Mouse (Mus musculus): Measurements from ENCODE around the gene Rad23a. TPM values are rescaled to one million over a fixed set of nuclear protein-coding genes. Genes with fewer than 3 reads are reported as not detected.

The Rad23a gene
- polyA plus RNA-seq, 1 experiment from 2014 or later = 88.1 TPM

Small RNAs within 50 kb of the gene (microRNA-seq; reads per million reads assigned to microRNA genes)
- gene Mir7069 = 3.3 reads per million, percentile 18 among the genes with 10 or more reads in this experiment

Other genes with a start within 250 kb of the Rad23a start
- gene Ier2, start 177.8 kb downstream of the Rad23a start, polyA plus RNA-seq (2014; fragmentation: Nextera tagmentation; extraction: Ambion mirVana) = 26.5 and 29.3 TPM in 2 replicates
- gene Trmt1, start 154.4 kb downstream of the Rad23a start, polyA plus RNA-seq (2014; fragmentation: Nextera tagmentation; extraction: Ambion mirVana) = 47.8 and 52.3 TPM in 2 replicates
- 17.0 and 17.6 TPM in 2 replicates for gene Nacc1, start 152.8 kb downstream of the Rad23a start, polyA plus RNA-seq (2014; fragmentation: Nextera tagmentation; extraction: Ambion mirVana)
- 2.9 and 3.8 TPM in 2 replicates for gene Lyl1, start 139.2 kb downstream of the Rad23a start, polyA plus RNA-seq (2014; fragmentation: Nextera tagmentation; extraction: Ambion mirVana)
- gene G430095P16Rik, start 117.7 kb downstream of the Rad23a start, polyA plus RNA-seq (2014; fragmentation: Nextera tagmentation; extraction: Ambion mirVana) = 1.5 and 1.7 TPM in 2 replicates
- gene Nfix, start 40.3 kb downstream of the Rad23a start, polyA plus RNA-seq (2014; fragmentation: Nextera tagmentation; extraction: Ambion mirVana) = 237 and 318 TPM in 2 replicates
- gene Dand5, start 17.8 kb downstream of the Rad23a start, polyA plus RNA-seq (2014; fragmentation: Nextera tagmentation; extraction: Ambion mirVana) = 8.6 and 9.4 TPM in 2 replicates
- gene Gadd45gip1, start 9.1 kb downstream of the Rad23a start, polyA plus RNA-seq (2014; fragmentation: Nextera tagmentation; extraction: Ambion mirVana) = 35.2 and 41.3 TPM in 2 replicates
- 514 and 606 TPM in 2 replicates for gene Calr, start 6.3 kb upstream of the Rad23a start, polyA plus RNA-seq (2014; fragmentation: Nextera tagmentation; extraction: Ambion mirVana)
- 92.3 and 102 TPM in 2 replicates for gene Farsa, start 16.3 kb upstream of the Rad23a start, polyA plus RNA-seq (2014; fragmentation: Nextera tagmentation; extraction: Ambion mirVana)
- 58.0 and 71.5 TPM in 2 replicates for gene Syce2, start 31.4 kb upstream of the Rad23a start, polyA plus RNA-seq (2014; fragmentation: Nextera tagmentation; extraction: Ambion mirVana)
- gene Gcdh, start 53.3 kb upstream of the Rad23a start, polyA plus RNA-seq (2014; fragmentation: Nextera tagmentation; extraction: Ambion mirVana) = 27.1 and 30.0 TPM in 2 replicates
- 0.74 and 0.99 TPM in 2 replicates for gene Klf1, start 61.3 kb upstream of the Rad23a start, polyA plus RNA-seq (2014; fragmentation: Nextera tagmentation; extraction: Ambion mirVana)
- 4.8 and 5.5 TPM in 2 replicates for gene Dnase2a, start 67.9 kb upstream of the Rad23a start, polyA plus RNA-seq (2014; fragmentation: Nextera tagmentation; extraction: Ambion mirVana)
- gene Mast1, start 96.7 kb upstream of the Rad23a start, polyA plus RNA-seq (2014; fragmentation: Nextera tagmentation; extraction: Ambion mirVana) = 24.5 and 40.2 TPM in 2 replicates
- gene Rtbdn, start 106.3 kb upstream of the Rad23a start, polyA plus RNA-seq (2014; fragmentation: Nextera tagmentation; extraction: Ambion mirVana) = 0.47 and 0.73 TPM in 2 replicates
- not detected in 2 replicates for gene Gm49661, start 128.8 kb upstream of the Rad23a start, polyA plus RNA-seq (2014; fragmentation: Nextera tagmentation; extraction: Ambion mirVana)
- 1,735 and 2,101 TPM in 2 replicates for gene Prdx2, start 128.9 kb upstream of the Rad23a start, polyA plus RNA-seq (2014; fragmentation: Nextera tagmentation; extraction: Ambion mirVana)
- gene Rnaseh2a, start 129.1 kb upstream of the Rad23a start, polyA plus RNA-seq (2014; fragmentation: Nextera tagmentation; extraction: Ambion mirVana) = 93.3 and 111 TPM in 2 replicates
- gene Junb, start 138.1 kb upstream of the Rad23a start, polyA plus RNA-seq (2014; fragmentation: Nextera tagmentation; extraction: Ambion mirVana) = 5.0 and 6.5 TPM in 2 replicates
- gene Hook2, start 149.9 kb upstream of the Rad23a start, polyA plus RNA-seq (2014; fragmentation: Nextera tagmentation; extraction: Ambion mirVana) = 13.0 and 20.3 TPM in 2 replicates
- gene Best2, start 173.9 kb upstream of the Rad23a start, polyA plus RNA-seq (2014; fragmentation: Nextera tagmentation; extraction: Ambion mirVana) = not detected in 2 replicates
- gene Asna1, start 184.6 kb upstream of the Rad23a start, polyA plus RNA-seq (2014; fragmentation: Nextera tagmentation; extraction: Ambion mirVana) = 166 and 178 TPM in 2 replicates
- 166 and 169 TPM in 2 replicates for gene Trir, start 186.2 kb upstream of the Rad23a start, polyA plus RNA-seq (2014; fragmentation: Nextera tagmentation; extraction: Ambion mirVana)
- gene Tnpo2, start 196.2 kb upstream of the Rad23a start, polyA plus RNA-seq (2014; fragmentation: Nextera tagmentation; extraction: Ambion mirVana) = 27.8 and 36.8 TPM in 2 replicates
- 46.5 and 56.2 TPM in 2 replicates for gene Fbxw9, start 219.4 kb upstream of the Rad23a start, polyA plus RNA-seq (2014; fragmentation: Nextera tagmentation; extraction: Ambion mirVana)
- 0.88 TPM in 1 of 2 replicates, not detected in the other for gene Gm5741, start 227.3 kb upstream of the Rad23a start, polyA plus RNA-seq (2014; fragmentation: Nextera tagmentation; extraction: Ambion mirVana)
- gene Dhps, start 231.1 kb upstream of the Rad23a start, polyA plus RNA-seq (2014; fragmentation: Nextera tagmentation; extraction: Ambion mirVana) = 83.4 and 85.3 TPM in 2 replicates
- gene Wdr83os, start 240.1 kb upstream of the Rad23a start, polyA plus RNA-seq (2014; fragmentation: Nextera tagmentation; extraction: Ambion mirVana) = 147 and 170 TPM in 2 replicates
- 49.7 and 50.1 TPM in 2 replicates for gene Wdr83, start 240.6 kb upstream of the Rad23a start, polyA plus RNA-seq (2014; fragmentation: Nextera tagmentation; extraction: Ambion mirVana)
- 10.8 and 14.5 TPM in 2 replicates for gene Man2b1, start 242.6 kb upstream of the Rad23a start, polyA plus RNA-seq (2014; fragmentation: Nextera tagmentation; extraction: Ambion mirVana)